Mouse (Mus musculus): Measurements from ENCODE around the gene Rac3. TPM values are rescaled to one million over a fixed set of nuclear protein-coding genes. Genes with fewer than 3 reads are reported as not detected.
A peak's percentile ranks its signal among the peaks of the same experiment; 100 is the strongest.

The Rac3 gene
- polyA plus RNA-seq, 1 experiment from 2014 or later = 58.2 TPM

DNA sequence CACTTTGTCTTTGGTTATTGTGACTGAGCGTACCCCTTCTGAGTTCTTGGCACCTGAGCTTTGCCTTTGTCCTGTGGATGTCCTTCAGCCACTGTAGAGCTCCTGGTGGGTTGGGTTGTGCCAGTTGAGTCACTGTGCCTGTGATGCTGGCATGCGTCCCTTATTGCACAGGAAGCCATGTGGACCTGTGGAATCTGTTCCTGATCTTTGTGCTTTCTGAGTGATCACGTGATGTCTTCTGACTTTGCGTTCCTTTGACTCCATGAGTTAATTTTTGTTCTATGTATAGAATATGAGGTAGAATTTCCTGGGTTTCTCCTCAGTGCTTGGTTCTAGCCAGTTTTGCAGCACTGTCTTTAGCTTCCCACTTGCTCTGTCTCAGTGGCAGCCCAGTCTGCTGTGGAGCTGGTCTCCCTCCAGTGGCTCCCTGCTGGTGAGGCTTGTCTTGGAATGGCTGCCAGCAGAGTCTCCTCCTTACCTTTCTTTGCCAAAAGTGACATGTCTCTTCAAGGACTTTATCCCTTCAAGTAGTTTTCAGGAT, 28.7 kb upstream of the Rac3 start:
- no peak overlapping the region for H3K4me3 ChIP-seq
- H3K36me3 ChIP-seq = peaks cover 93% of the 10 kb centered on the region
- no peak overlapping the region for H3K27ac ChIP-seq
- H3K9me3 ChIP-seq = no peaks in the 10 kb centered on the region; the same call in 1 of the 2 replicates
- H3K4me1 ChIP-seq (replicated peaks) = peaks cover 33% of the 10 kb centered on the region
- DNase-seq (ENCODE audit: low spot score) = no peak
- H3K27me3 ChIP-seq (ENCODE audit: insufficient read depth, poor library complexity, severe bottlenecking) = no peaks in the 10 kb centered on the region
- WGBS = 96% methylated on average over 4 of the region's 4 CpGs

DNA sequence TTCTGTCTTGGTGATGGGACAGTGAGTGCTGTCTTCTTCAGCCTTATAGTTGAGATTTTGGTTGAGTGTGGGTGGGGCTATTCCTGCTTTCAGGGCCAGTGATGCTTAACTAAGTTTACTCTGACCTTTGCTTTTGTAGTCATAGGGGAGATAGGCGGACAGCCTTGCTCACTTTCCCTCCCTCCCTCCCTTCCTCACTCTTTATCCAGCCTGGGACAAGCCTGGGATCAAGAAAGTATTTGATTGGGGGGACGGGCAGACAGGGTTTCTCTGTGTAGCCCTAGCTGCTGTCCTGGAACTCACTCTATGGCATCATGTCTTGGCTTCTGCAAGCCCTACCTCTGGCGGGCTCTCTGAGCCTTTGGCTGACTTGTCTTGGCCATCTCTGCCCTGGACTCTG, 27.8 kb upstream of the Rac3 start:
- H3K4me3 ChIP-seq = no peak overlapping the region
- 66% methylated on average over 3 of the region's 3 CpGs for WGBS
- DNase-seq (ENCODE audit: low spot score) = no peak
- peaks cover 38% of the 10 kb centered on the region for H3K4me1 ChIP-seq (replicated peaks)
- H3K9me3 ChIP-seq = no peaks in the 10 kb centered on the region; the same call in 1 of the 2 replicates
- H3K27ac ChIP-seq = no peak overlapping the region
- peaks cover 93% of the 10 kb centered on the region for H3K36me3 ChIP-seq
- H3K27me3 ChIP-seq (ENCODE audit: insufficient read depth, poor library complexity, severe bottlenecking) = no peaks in the 10 kb centered on the region

DNA sequence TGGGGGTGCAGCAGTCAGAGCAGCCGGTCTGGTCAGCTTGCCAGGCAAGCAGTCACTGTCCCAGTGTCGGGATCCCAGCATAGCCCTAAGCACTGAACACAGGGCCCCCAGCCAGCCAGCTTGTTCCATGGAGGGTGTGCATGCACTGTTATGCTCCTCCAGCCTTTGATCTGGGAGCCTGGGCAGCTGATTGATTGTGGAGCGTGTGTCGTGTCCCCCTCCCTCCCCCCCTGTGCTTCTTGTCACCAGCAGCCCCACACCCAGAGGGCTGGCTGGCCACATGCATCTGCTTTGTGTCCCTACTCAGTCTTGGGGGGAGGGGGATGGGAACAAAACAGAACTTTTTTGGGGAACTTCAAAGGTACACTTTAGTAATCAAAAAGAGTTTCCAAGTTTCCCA, 26.1 kb upstream of the Rac3 start:
- peaks cover 45% of the 10 kb centered on the region for H3K4me1 ChIP-seq (replicated peaks)
- no peaks in the 10 kb centered on the region; the same call in 1 of the 2 replicates for H3K9me3 ChIP-seq
- WGBS = 22% methylated on average over 4 of the region's 4 CpGs
- peaks cover 95% of the 10 kb centered on the region for H3K36me3 ChIP-seq
- H3K27ac ChIP-seq = peak overlapping the region; percentile 79
- H3K4me3 ChIP-seq = peak overlapping the region; percentile 11; the same call in 1 of the 2 replicates
- peak; percentile 50 for DNase-seq (ENCODE audit: low spot score)
- H3K27me3 ChIP-seq (ENCODE audit: insufficient read depth, poor library complexity, severe bottlenecking) = no peaks in the 10 kb centered on the region

DNA sequence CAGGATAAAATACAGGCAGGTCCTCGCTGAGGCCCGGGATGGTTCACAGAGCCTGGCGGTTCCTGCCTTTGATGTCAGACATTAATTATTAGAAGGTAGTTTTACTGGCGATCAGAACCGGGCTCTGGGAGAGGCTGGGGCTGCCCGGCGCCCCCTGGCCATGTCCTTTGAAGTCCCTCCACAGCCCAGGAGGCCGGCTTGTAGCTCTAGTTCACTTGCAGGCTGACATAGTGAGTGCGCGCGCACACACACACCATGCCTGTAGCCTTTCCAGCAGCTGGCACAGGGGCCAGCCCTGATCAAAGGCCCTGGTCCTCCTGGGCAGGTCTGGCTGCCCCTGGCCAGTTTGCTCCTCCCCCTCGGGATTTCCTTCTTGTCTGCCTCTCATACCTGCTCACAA, 25.6 kb upstream of the Rac3 start:
- Histone ChIP-seq H3K9me3 (no peaks in the 10 kb centered on the region; the same call in 1 of the 2 replicates), H3K27ac (peak overlapping the region; percentile 79), H3K27me3 (ENCODE audit: insufficient read depth, poor library complexity, severe bottlenecking) (no peaks in the 10 kb centered on the region), H3K36me3 (peaks cover 95% of the 10 kb centered on the region), H3K4me1 (replicated peaks) (peaks cover 50% of the 10 kb centered on the region), H3K4me3 (peak overlapping the region; percentile 23; the same call in 1 of the 2 replicates)
- peak; percentile 45 for DNase-seq (ENCODE audit: low spot score)
- 50% methylated on average over 12 of the region's 12 CpGs for WGBS

DNA sequence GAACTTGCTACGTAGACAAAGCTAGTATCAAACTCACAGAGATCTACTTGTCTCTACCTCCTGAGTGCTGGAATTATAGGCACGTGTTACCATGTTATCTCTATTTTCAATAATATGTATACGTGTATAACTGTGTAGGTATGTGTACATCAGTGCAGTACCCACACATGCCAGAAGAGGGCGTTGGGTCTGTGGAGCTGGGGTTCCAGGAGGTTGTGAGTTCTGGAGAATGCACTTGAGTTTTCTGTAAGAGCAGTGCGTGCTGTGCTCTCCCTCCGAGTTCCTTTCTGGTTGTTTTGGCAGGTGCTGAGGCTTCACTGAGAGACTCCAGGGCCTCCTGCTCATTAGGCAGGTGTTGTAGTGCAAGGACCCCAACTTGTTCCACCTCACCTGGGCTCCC, 24.7 kb upstream of the Rac3 start:
- H3K27ac ChIP-seq = no peak overlapping the region
- no peak overlapping the region for H3K4me3 ChIP-seq
- no peaks in the 10 kb centered on the region; the same call in 1 of the 2 replicates for H3K9me3 ChIP-seq
- 91% methylated on average over 6 of the region's 6 CpGs for WGBS
- DNase-seq (ENCODE audit: low spot score) = no peak
- H3K36me3 ChIP-seq = peaks cover 97% of the 10 kb centered on the region
- peaks cover 50% of the 10 kb centered on the region for H3K4me1 ChIP-seq (replicated peaks)
- H3K27me3 ChIP-seq (ENCODE audit: insufficient read depth, poor library complexity, severe bottlenecking) = no peaks in the 10 kb centered on the region

DNA sequence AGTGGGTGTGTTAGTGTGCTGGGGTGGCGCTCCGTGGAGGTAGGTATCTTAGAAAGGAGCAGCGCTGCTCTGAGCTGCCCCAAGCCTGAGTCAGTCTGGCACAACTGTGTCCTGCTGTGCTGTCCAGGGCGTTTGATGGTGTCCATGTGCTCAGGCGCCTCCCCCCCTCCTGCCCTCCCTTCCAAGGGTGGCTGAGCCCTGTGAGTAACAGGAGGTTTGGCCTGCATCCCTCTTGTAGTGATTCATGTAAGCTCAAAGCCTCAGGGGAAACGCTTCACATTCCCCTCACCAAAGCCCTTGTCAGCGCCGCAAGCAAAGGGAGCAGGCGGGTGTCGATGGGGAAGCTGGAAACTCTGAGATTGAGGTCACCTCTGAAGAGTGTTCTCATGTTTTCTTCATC, 23.5 kb upstream of the Rac3 start:
- 0 out of 2 replicates have a peak overlapping the region, but pooled peaks have one; percentile 40 for H3K27ac ChIP-seq
- H3K36me3 ChIP-seq = peaks cover 96% of the 10 kb centered on the region
- no peaks in the 10 kb centered on the region for H3K27me3 ChIP-seq (ENCODE audit: insufficient read depth, poor library complexity, severe bottlenecking)
- DNase-seq (ENCODE audit: low spot score) = no peak
- WGBS = 65% methylated on average over 10 of the region's 10 CpGs
- H3K4me1 ChIP-seq (replicated peaks) = peaks cover 50% of the 10 kb centered on the region
- H3K4me3 ChIP-seq = no peak overlapping the region
- no peaks in the 10 kb centered on the region; the same call in 1 of the 2 replicates for H3K9me3 ChIP-seq

DNA sequence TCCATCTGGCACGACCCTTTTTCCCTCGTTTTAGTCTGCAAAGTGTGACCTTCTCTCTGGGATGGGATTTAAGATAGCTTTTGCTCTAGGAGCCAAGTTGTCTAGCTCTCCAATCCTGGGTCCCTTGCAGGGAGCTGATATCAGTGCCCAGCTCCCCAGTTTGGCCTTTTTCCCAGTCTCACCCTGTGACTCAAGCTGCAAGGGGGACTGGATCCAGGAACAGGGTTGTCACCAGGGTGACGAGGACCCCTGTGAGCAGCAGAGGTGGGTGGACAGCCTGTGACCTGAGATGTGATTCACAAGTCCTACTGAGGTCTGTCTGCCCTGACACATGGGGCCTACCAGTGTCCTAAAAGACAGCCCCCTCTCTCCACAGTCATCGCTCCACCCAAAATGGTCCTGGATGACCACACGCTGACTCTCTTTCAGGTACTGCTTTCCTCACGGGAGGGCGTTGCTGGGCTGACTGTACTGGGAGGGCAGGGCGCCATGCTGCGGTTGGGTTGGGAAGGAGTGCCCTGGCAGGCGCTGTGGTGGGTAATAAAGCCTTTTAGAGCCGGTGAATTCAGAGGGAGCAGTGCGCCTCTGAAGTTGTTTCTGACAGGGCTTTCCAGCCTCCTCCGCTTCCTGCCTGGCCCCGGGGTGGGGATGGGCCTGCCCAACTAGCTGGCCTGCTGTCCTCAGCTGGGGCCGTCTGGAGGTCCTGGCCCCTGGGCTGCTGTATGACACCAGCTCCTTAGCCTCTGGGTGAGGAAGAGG, 17.4 kb upstream of the Rac3 start:
- H3K27me3 ChIP-seq (ENCODE audit: insufficient read depth, poor library complexity, severe bottlenecking) = peaks cover 14% of the 10 kb centered on the region
- peaks cover 71% of the 10 kb centered on the region for H3K36me3 ChIP-seq
- H3K9me3 ChIP-seq = no peaks in the 10 kb centered on the region
- H3K27ac ChIP-seq = peak overlapping the region; percentile 87
- peak overlapping the region; percentile 16; the same call in 1 of the 2 replicates for H3K4me3 ChIP-seq
- no peak for DNase-seq (ENCODE audit: low spot score)
- peaks cover 66% of the 10 kb centered on the region for H3K4me1 ChIP-seq (replicated peaks)
- 33% methylated on average over 15 of the region's 15 CpGs for WGBS

DNA sequence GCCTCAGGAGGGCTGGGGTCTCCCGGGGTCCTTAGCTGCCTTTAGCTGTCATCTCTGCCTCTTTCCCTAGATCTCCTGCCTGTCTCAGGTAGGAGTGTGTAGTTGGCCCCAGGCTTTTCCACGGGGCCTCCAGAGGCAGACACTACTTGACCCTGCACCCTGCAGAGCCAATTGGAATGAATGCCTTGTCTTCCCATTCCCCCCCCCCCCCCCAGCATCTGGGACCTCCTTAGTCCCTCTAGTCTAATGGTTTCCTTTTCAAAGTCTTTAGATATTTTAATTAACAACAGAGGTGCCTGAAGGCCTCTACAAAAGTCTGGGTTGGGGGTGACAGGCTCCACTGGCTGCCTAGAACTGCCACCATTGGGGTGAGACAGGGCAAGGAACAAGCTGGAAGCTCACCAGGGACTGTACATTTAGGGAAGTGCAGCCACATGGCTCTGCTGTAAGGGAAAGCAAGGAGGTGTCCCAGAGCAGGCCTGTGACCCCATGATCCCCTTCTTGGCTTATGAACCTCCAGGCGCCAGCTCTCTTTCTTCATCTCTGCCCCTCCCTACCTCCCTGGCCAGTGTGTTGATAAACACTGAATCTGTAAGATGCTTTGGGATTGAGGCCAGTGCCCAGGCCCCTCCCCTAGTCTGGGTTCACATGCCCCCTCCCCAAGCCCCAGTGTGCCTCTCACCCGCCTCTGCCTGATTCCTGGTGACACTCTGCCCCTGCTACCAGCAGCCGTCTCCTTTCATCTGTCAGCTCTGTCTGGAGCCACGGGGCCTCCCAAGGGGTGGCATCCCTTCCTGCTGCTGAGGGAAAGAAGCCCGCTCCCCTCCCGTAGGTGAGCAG, 16.6 kb upstream of the Rac3 start:
- DNase-seq (ENCODE audit: low spot score) = peak; percentile 51
- WGBS = 11% methylated on average over 8 of the region's 8 CpGs
- H3K9me3 ChIP-seq = no peaks in the 10 kb centered on the region
- peak overlapping the region; percentile 16; the same call in 1 of the 2 replicates for H3K4me3 ChIP-seq
- H3K27ac ChIP-seq = peak overlapping the region; percentile 87
- peaks cover 14% of the 10 kb centered on the region for H3K27me3 ChIP-seq (ENCODE audit: insufficient read depth, poor library complexity, severe bottlenecking)
- peaks cover 64% of the 10 kb centered on the region for H3K4me1 ChIP-seq (replicated peaks)
- H3K36me3 ChIP-seq = peaks cover 71% of the 10 kb centered on the region

DNA sequence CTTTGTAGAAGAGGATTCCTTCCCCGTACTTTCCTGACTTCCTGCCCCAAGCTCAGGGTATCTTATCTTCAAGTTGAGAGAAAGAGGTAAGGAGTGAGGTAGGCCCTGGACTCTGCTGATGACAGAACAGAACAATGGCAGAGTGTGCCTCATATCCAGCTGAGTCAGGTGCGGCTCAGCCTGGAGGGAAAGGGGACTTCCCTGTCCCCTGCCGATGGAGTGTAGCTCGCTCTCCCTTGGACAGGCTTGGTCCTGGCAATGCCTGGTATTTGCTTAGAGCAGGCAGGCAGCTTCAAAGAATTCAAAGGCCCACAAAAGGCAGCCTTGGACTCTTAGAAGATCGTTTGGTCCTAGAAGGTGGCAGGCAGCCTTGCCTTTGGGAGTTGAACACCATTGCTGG, 15.2 kb upstream of the Rac3 start:
- Histone ChIP-seq H3K4me3 (0 out of 2 replicates have a peak overlapping the region, but pooled peaks have one; percentile 9), H3K27ac (peak overlapping the region; percentile 87), H3K27me3 (ENCODE audit: insufficient read depth, poor library complexity, severe bottlenecking) (peaks cover 14% of the 10 kb centered on the region), H3K4me1 (replicated peaks) (peaks cover 63% of the 10 kb centered on the region), H3K36me3 (peaks cover 71% of the 10 kb centered on the region), H3K9me3 (no peaks in the 10 kb centered on the region)
- no peak for DNase-seq (ENCODE audit: low spot score)
- 54% methylated on average over 5 of the region's 5 CpGs for WGBS

DNA sequence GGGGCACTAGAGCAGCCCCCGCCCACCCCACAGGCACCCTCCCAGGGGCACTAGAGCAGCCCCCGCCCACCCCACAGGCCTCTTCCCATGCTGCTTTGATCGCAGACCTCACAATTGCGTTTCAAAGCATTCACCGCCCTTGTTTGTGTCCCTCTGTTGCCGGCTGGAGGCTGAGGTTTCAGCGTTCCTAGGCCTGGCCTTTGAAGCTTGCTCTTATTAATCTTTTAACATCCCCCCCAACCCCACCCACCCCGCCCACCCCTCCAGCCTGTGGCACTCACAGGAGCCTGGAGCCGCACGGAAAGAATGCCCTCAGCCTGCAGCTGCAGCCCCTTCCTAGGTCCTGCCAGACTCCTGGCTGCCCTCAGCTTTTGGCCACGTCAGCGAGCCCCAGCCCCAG, 14.0 kb upstream of the Rac3 start:
- peaks cover 71% of the 10 kb centered on the region for H3K4me1 ChIP-seq (replicated peaks)
- H3K27me3 ChIP-seq (ENCODE audit: insufficient read depth, poor library complexity, severe bottlenecking) = peaks cover 14% of the 10 kb centered on the region
- H3K36me3 ChIP-seq = peaks cover 64% of the 10 kb centered on the region
- WGBS = 2% methylated on average over 11 of the region's 12 CpGs
- H3K4me3 ChIP-seq = peak overlapping the region; percentile 27
- H3K27ac ChIP-seq = peak overlapping the region; percentile 87
- no peaks in the 10 kb centered on the region for H3K9me3 ChIP-seq
- peak; percentile 53 for DNase-seq (ENCODE audit: low spot score)

DNA sequence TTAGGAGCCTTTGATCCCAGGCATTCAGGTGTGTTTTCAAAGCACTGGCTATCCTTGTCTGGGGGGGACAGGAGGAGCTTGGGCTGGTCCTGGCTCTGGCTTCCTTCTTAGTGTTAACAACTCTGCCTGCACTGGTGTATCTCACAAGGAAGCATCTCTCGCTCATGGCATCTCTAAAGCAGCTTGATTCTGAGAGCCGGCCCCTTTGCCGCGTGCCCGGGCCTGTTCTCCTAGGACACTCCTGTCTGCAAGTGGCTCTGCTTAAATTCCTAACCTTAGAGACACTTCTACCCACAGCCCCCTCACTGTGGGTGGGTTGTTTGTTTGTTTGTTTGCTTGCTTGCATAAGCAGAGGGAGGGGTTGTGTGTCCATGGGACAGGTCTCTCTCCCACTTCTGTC, 13.3 kb upstream of the Rac3 start:
- 37% methylated on average over 5 of the region's 5 CpGs for WGBS
- DNase-seq (ENCODE audit: low spot score) = no peak
- Histone ChIP-seq H3K27ac (peak overlapping the region; percentile 87), H3K4me1 (replicated peaks) (peaks cover 78% of the 10 kb centered on the region), H3K9me3 (no peaks in the 10 kb centered on the region), H3K36me3 (peaks cover 57% of the 10 kb centered on the region), H3K27me3 (ENCODE audit: insufficient read depth, poor library complexity, severe bottlenecking) (peaks cover 14% of the 10 kb centered on the region), H3K4me3 (peak overlapping the region; percentile 27)

DNA sequence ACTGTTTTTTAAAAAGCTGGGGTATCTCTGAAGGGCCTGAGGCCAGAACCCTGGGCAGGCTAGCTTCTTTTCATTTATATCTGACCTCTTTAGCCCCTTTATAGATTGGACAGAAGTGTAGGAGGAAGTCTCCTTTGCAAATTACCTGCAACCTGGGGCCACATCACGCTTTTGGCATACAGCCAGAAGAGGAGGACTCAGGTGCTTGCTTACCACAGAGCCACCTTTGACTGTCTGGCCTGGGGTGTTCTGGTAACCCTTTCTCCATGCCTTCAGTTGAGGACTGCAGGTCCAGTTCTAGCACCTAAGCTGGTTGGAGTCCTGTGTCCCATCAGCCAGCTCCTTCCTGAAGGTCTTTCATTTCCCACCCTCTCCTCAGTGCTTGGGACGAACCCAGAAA, 11.7 kb upstream of the Rac3 start:
- no peak overlapping the region for H3K4me3 ChIP-seq
- peaks cover 42% of the 10 kb centered on the region for H3K36me3 ChIP-seq
- H3K9me3 ChIP-seq = no peaks in the 10 kb centered on the region
- 84% methylated on average over 2 of the region's 2 CpGs for WGBS
- peaks cover 76% of the 10 kb centered on the region for H3K4me1 ChIP-seq (replicated peaks)
- no peak for DNase-seq (ENCODE audit: low spot score)
- no peak overlapping the region for H3K27ac ChIP-seq
- H3K27me3 ChIP-seq (ENCODE audit: insufficient read depth, poor library complexity, severe bottlenecking) = peaks cover 14% of the 10 kb centered on the region
